Mouse (Mus musculus): ENCODE data around the gene Ly6g6d.
"Not testable (repeated sequence)": the region's sequence is repeated elsewhere in the genome, so short reads cannot be mapped to it uniquely, and the experiment has no call there.

Ly6g6d gene

GRCm38 (mm10) chr17:35077786-35078233, at the start of gene Ly6g6d:
TSS of gene Ly6g6d (minus strand) at chr17:35078065.
- no peak for DNase-seq (ENCODE audit: low spot score)

GRCm38 (mm10) chr17:35127017-35127416, 49.2 kb upstream of the Ly6g6d start:
- no peak for DNase-seq (ENCODE audit: low spot score)

- peak; percentile 56 for DNase-seq (ENCODE audit: low spot score)
Observed at GRCm38 (mm10) chr17:35126206-35126611, 48.3 kb upstream of the Ly6g6d start, which contains the start of gene D17H6S53E. TSS of gene D17H6S53E (plus strand) at chr17:35126373.

GRCm38 (mm10) chr17:35125578-35125977, 47.7 kb upstream of the Ly6g6d start:
- DNase-seq (ENCODE audit: low spot score), result no peak

- no peak for DNase-seq (ENCODE audit: low spot score)
Observed at GRCm38 (mm10) chr17:35125081-35125480, 47.2 kb upstream of the Ly6g6d start.

- not testable (repeated sequence) for DNase-seq (ENCODE audit: low spot score)
Observed at GRCm38 (mm10) chr17:35124261-35124896, 46.5 kb upstream of the Ly6g6d start.

- not testable (repeated sequence) for DNase-seq (ENCODE audit: low spot score)
Observed at GRCm38 (mm10) chr17:35123287-35123686, 45.4 kb upstream of the Ly6g6d start.

GRCm38 (mm10) chr17:35121871-35122303, 44.0 kb upstream of the Ly6g6d start, which contains the start of gene Csnk2b:
TSS of gene Csnk2b (minus strand) at chr17:35122053.
- DNase-seq (ENCODE audit: low spot score), result no peak

- peak; percentile 86 for DNase-seq (ENCODE audit: low spot score)
Observed at GRCm38 (mm10) chr17:35121143-35121799, 43.4 kb upstream of the Ly6g6d start, which contains the start of gene Gpank1. TSS of gene Gpank1 (plus strand) at chr17:35121455.

- no peak for DNase-seq (ENCODE audit: low spot score)
Observed at GRCm38 (mm10) chr17:35120745-35121142, 42.9 kb upstream of the Ly6g6d start.

- DNase-seq (ENCODE audit: low spot score), result no peak
Observed at GRCm38 (mm10) chr17:35115046-35116019, 37.5 kb upstream of the Ly6g6d start, which contains the start of gene Ly6g5b. TSS of gene Ly6g5b (minus strand) at chr17:35115428.

GRCm38 (mm10) chr17:35111774-35112173, 33.9 kb upstream of the Ly6g6d start:
- no peak for DNase-seq (ENCODE audit: low spot score)

GRCm38 (mm10) chr17:35108097-35108496, 30.2 kb upstream of the Ly6g6d start, which contains the start of gene Ly6g5c:
TSS of gene Ly6g5c (plus strand) at chr17:35108279.
- DNase-seq (ENCODE audit: low spot score), result no peak

GRCm38 (mm10) chr17:35106522-35106921, 28.7 kb upstream of the Ly6g6d start:
- DNase-seq (ENCODE audit: low spot score), result no peak

GRCm38 (mm10) chr17:35105740-35106389, 28.0 kb upstream of the Ly6g6d start:
- DNase-seq (ENCODE audit: low spot score), result no peak

GRCm38 (mm10) chr17:35104754-35105153, 26.9 kb upstream of the Ly6g6d start:
- DNase-seq (ENCODE audit: low spot score), result no peak

GRCm38 (mm10) chr17:35104079-35104478, 26.2 kb upstream of the Ly6g6d start:
- no peak for DNase-seq (ENCODE audit: low spot score)

GRCm38 (mm10) chr17:35103221-35103690, 25.4 kb upstream of the Ly6g6d start:
- DNase-seq (ENCODE audit: low spot score), result no peak

GRCm38 (mm10) chr17:35102299-35102698, 24.4 kb upstream of the Ly6g6d start:
- DNase-seq (ENCODE audit: low spot score), result no peak

GRCm38 (mm10) chr17:35101161-35101560, 23.3 kb upstream of the Ly6g6d start:
- DNase-seq (ENCODE audit: low spot score), result no peak

GRCm38 (mm10) chr17:35100196-35100765, 22.4 kb upstream of the Ly6g6d start:
- no peak for DNase-seq (ENCODE audit: low spot score)
